Mouse (Mus musculus) olfactory bulb, adult 2 months (tissue): ENCODE data around the gene Arrdc2.

Experiments
- CTCF ChIP-seq: fragments of 200-500 bp; IDR thresholded peaks from 2 replicates; pipeline ENCODE4 v1.5.1; 2012; ENCODE audit warnings: low read depth, mild to moderate bottlenecking, low read length, moderate library complexity; ENCODE audit not compliant: insufficient read depth
- POLR2A ChIP-seq: fragments of 200-500 bp; IDR thresholded peaks from 2 replicates; pipeline ENCODE4 v1.6.1; 2012; ENCODE audit warnings: mild to moderate bottlenecking, low read depth, low read length, moderate library complexity; ENCODE audit not compliant: insufficient read depth

GRCm38 (mm10) chr8:70833520-70833919 lies 6.0 kb downstream of the Arrdc2 start:
- no peak for TF ChIP-seq POLR2A
- no peak for TF ChIP-seq CTCF
